Mouse (Mus musculus) ES-Bruce4 (cell line): ENCODE results near the gene Pphln1.

Source experiments
- CTCF ChIP-seq: IDR thresholded peaks from one replicate; pipeline ENCODE4 v1.8.1; 2011; ENCODE audit warnings: low read depth, low read length
- POLR2A ChIP-seq: IDR thresholded peaks from one replicate; pipeline ENCODE4 v1.8.1; 2011; ENCODE audit warnings: low read length; ENCODE audit not compliant: insufficient read depth

GRCm38 (mm10) chr15:93477729-93478128, 79.6 kb downstream of the Pphln1 start:
- no peak for TF ChIP-seq CTCF
- no peak for TF ChIP-seq POLR2A
